Mouse (Mus musculus) heart, adult 2 months (tissue): Measurements from ENCODE around the gene Srbd1.

ENCODE experiments used
- CTCF ChIP-seq: fragments of 200-600 bp; IDR thresholded peaks from 2 replicates; pipeline ENCODE4 v1.8.1; 2022; ENCODE audit warnings: antibody characterized with exemption, mild to moderate bottlenecking, moderate library complexity
- EP300 ChIP-seq: fragments of 200-500 bp; IDR thresholded peaks from 2 replicates; pipeline ENCODE4 v1.6.1; 2011; ENCODE audit warnings: low read depth, low read length, control low read depth; ENCODE audit not compliant: insufficient read depth
- POLR2A ChIP-seq: fragments of 200-500 bp; IDR thresholded peaks from 2 replicates; pipeline ENCODE4 v1.6.1; 2011; ENCODE audit warnings: mild to moderate bottlenecking, low read depth, low read length, control low read depth; ENCODE audit not compliant: insufficient read depth

- TF ChIP-seq POLR2A: no peak
- TF ChIP-seq CTCF: no peak
- TF ChIP-seq EP300: no peak
Observed at GRCm38 (mm10) chr17:86078060-86078459, 66.9 kb downstream of the Srbd1 start.
